Mouse (Mus musculus) cortical plate, adult 2 months (tissue): ENCODE results near the gene Ngfr.

Source experiments
- CTCF ChIP-seq: fragments of 200-500 bp; IDR thresholded peaks from 2 replicates; pipeline ENCODE4 v1.5.1; 2011; ENCODE audit warnings: mild to moderate bottlenecking, control low read depth, low read length; ENCODE audit not compliant: insufficient read depth; ENCODE audit errors: extremely low read depth
- POLR2A ChIP-seq: fragments of 200-500 bp; IDR thresholded peaks from 2 replicates; pipeline ENCODE4 v1.6.1; 2011; ENCODE audit warnings: mild to moderate bottlenecking, low read length, control low read depth; ENCODE audit not compliant: insufficient read depth; ENCODE audit errors: extremely low read depth

- TF ChIP-seq CTCF (no peak), POLR2A (no peak)
Observed at GRCm38 (mm10) chr11:95532353-95533072, 55.0 kb downstream of the Ngfr start.
